Mouse (Mus musculus): Measurements from ENCODE around the gene Itgb8.

The Itgb8 gene

DNA sequence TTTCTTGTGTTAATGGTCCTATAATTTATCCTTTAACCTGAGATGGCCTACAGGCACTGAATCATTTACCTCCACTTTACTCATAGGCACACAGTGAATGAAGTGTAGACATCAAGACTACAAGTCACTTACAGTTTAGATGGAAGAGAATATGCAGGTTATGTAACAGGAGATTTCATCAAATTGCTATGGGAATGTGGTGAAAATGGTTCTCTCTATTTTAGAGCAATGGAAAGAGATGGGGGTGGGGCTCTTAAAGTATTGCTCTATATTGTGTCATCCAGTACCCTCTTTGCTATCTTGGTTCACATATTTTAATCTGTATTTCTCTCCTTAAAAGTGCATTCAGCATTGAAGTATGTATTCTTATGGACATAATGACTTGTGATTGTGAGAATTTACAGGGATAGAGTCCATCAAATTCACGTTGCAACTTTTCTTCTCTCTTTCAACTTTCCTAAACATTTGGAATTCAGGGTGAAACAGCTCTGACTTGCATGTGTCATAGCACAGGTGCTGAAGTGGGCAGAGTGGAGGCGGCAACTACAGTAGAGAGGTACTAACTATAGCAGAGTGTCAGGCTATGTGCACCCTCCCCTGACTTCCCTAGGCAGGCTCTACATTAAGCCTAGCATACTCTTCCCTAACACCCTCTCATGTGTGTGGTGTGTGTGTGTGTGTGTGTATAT is 29.1 kb downstream of the Itgb8 start:
- DNase-seq (ENCODE audit: low spot score in 2 of 2): no peak

DNA sequence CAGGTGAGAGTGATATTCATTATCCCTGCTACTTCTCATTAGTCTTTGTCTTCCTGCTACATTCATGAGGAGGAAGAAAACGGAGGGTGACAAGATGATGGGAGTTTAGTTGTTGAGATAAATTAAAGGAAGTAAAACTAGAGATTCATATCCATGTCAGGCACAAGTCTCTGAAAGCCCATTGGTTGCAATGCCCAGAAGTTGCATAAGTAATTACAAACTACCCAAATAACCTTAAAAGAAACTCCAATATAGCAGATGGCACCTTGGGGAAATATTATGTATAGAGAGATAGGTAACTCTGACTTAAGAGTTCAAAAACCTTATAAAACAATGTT is 31.2 kb downstream of the Itgb8 start:
- DNase-seq (ENCODE audit: low spot score in 2 of 2): no peak

DNA sequence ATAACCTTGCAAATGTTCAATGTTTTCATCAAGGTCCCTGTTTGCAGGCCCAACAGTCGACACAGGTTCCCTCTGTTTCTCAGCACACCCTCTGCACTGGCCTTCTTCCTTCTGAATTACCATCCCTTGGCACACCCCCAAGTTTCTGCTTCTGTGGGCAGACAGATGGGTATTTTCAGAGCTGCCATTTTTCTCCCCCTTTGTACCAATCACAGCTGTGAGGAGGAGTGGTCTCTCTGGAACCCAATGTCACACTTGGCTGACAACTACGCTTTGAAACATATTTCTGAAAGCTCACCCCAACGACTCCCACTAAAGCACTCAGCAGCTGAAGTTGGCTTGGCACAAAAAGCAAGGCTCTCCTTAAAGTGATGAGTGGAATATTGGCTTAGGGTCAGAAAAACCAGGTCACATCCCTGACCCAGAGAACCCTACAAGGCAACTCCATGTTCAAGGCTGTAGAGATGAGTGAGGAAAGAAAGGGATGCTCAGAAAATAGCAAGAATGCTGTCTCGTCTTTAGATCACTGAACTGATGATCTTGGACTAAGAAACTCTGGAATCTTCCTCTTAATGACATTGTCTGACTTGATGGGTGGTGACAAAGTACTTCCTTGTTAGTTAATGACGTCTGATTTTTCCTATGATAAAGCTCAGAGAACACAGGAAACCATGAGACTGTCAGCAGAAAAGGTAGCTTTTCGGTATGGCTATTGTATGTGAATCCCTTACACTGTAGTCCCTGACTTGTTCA is 31.7 kb downstream of the Itgb8 start:
- DNase-seq (ENCODE audit: low spot score in 2 of 2): no peak

DNA sequence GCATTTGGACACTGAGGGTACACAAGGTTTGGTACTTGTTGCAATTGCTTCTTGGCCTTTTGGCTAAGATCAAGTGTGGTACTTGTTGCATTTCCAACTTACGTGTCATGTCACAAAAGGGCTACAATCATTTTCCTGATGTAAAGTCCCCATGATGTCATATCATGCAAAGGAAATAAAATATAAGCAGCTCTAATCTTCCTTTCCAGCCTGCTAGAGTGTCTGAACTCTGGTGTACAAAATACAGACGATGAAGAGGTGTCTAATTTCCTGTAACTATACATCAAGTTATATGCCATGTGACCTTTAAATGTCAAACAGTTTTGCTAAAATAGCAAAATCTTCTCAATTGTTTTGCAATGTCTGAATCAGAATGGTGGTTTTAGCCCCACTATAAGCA is 34.2 kb downstream of the Itgb8 start:
- no peak for DNase-seq (ENCODE audit: low spot score in 2 of 2)

DNA sequence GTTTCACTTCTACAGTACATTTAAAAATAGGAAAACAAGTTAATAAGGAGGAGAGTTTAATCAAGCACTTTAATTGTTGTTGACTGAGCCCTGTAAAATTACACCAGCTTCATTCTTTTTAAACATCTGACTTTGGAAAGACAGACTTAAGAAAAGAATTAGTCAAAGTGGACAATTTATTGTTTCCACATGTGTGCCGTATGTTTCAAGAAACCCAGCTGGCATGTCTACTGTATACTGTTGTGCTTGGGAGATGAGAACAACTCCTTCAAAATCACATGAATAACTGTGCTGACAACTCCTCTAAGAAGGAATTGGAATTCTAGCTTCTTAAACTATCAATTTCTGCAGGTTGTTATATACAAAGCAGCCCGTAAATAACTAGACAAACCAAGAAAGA is 35.8 kb downstream of the Itgb8 start:
- no peak for DNase-seq (ENCODE audit: low spot score in 2 of 2)

DNA sequence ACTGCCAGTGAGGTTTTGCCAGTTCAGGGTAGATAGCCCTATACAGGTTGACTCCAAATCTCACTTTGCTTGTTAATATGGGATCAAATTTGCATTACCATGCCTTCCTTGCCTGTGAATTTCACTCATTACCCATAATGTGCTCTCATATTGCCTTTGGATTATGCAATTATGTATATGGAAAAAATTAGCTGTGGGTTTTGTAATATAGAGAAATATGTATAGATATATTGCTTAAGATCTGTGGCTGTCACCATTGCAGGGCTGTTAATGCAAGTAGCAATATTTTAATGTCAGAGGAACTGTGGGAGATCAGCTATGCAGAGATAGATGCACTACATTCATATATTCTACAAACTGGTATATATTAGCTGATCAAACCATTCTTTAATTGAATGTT is 43.5 kb downstream of the Itgb8 start:
- no peak for DNase-seq (ENCODE audit: low spot score in 2 of 2)

DNA sequence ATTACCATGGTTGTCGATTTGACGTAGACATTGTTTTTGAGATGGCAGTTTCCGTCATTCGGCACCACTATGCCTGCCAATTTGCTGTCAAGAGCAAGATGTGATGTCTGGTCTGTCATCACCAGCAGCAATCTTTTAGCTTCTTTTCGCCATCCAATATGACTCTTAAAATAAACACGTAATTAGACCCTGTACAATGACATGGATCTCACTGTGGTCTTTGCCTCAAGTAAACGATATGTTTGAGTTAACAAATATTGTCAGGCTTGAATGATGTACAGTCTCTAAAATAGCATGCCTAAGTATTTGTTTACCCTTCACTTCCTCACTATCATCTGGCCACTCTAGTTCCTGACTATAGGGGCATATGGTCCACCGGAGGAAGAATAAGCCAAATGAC is 48.8 kb downstream of the Itgb8 start:
- DNase-seq (ENCODE audit: low spot score in 2 of 2): no peak

DNA sequence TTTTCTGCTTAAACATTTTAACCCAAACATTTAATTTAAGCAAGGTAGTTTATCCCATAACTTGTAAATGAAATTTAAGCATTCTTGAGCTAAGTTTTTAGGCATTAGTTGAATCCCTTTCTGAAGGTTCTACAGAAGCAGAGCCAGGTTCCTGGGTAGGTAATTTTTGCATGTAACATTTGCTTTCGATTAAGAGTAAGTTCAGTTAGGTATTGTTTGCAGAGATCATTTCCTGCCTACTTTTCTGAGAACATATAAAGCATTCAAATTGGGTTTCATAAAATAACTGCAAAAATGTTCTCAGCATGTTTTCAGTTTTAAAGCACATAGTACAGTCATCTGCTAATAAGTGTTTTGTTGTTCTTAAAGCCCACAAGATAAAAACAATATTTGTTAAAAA is 53.2 kb downstream of the Itgb8 start:
- no peak for DNase-seq (ENCODE audit: low spot score in 2 of 2)

DNA sequence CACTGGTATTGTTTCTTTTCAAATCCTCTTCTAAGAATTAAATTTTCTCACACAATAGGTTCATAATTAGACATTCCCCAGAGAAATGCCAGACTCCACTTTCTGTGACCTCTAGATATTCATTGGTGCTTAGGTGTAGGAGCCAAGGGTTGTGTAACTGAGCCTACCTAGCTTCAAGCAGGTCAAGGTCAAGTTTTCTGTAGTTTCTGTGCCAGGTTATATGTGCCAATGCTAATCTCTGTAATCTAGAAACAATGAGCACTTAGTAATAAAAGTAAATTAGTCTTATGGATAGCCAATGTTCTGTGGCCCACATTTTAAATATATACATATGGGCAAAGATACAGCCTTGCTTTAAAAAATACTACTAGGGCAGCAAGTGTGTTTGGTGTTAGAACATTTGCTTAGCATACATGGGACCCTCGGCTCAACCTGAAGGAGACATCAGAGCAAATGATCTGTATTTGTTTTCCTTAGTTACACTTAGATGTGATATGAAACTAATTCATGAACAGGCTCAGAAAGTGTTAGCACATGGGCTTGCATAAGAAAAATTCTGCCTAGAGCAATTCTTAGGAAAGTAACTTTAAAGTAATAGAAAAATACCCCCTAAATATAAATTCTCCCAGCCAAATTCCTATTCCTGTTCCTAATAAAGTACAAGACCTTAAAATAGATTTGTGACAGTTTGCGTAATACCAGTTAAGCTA is 56.2 kb downstream of the Itgb8 start:
- DNase-seq (ENCODE audit: low spot score in 2 of 2): no peak

DNA sequence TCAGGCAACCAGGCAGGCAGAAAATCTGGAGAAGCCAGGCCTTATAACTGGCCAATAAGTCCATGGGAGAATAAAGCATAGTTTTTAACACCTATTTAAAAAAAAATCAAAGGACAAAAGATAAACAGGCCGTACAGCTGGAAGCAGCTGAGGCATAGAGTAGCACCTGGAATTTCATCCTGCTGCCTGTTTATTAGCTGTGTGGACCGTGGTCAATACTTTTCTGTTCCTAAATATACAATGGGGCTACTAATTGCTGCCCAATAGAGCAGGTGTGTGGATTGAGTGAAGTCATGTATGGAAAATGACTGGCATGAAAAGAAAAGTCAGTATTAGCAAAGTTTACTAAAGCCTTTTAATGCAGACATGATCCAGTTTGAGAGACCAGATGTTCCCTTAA is 62.6 kb downstream of the Itgb8 start:
- no peak for DNase-seq (ENCODE audit: low spot score in 2 of 2)

DNA sequence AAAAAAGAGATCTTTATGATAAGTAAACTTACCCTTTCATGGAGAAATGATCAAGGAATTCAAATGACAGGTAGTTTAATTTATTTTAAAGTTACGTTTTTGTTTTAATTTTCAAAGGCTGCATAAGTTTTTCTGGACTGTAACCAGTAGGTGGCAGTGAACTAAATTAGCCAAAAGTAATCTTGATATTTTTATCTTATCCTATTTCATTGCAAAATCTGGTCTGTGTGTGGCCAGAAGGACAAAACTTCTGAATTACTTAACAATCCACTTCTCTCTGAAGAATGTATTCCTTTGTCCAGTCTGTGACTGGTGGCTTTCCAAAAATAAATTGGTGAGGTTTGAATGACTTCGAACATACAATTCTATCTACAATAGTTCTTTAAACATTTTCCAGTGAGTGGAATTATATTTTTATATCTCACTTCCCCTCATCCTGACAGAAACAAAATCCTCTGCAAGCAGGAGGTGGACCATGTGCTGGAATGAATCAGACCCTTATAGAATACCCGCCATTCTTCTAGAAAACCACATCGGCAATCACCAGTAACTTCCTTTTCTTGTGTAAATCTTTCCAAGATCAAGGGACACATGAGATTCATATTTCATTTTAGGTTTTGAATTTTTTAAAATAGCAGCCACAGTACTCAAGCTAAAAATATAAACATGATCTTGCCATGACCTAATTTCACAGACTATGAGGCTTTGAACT is 68.6 kb downstream of the Itgb8 start:
- no peak for DNase-seq (ENCODE audit: low spot score in 2 of 2)

DNA sequence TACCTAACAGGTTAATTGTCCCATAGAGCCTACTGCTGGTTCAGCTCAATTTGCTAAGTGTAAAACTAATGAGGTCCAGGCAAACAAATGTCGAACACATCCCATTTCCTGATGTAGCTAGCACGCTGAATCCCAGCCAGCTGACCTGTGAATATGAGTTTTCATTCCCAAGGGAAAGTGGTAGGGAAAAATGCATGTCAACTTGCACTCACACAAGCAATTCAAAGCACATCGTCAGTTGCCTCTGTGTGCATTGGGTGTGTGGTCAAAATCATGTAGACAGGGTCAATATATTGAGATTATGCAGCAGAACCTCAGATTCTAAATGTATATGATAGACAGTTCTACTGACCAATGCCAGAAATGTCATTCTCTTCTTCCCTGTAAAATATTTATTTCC is 69.5 kb downstream of the Itgb8 start:
- no peak for DNase-seq (ENCODE audit: low spot score in 2 of 2)

DNA sequence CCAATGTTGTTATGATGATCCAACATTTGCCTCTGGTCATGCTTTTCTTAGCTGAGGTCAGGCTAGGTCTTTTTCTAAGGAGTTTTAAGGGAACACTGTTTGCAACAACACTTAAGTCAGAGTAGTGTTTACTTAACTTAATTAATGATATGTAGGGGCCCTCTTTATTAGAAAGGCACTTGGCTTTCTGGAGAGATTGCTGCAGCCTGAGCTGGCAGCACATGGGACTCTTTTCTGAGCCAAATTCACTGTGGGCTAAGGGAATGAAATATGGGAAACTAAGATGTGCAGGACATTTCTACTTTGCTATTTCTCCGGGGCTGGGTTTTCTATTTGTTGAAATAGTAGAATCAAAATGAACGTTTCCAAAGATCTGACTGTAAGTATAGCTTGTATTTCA is 73.5 kb downstream of the Itgb8 start:
- DNase-seq (ENCODE audit: low spot score in 2 of 2): no peak

DNA sequence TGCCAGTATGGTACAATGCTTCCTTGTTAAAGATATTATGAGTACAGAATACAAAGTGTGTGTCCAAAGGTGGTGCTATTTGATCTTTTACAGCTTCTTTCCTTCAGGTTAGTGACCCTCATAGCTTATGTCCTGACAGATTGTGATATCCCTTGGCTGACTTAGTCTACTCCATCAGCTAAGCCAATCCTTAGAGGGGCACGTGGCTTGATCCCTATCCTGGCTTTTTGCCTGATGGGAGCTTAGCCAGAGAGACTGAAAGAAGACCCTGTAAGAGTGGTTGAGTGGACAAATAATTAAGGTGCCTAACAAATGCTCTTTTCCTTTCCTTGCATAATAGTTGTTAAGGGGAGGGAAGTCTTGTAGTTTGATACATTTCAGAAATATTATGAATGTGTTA is 73.9 kb downstream of the Itgb8 start:
- DNase-seq (ENCODE audit: low spot score in 2 of 2): no peak

DNA sequence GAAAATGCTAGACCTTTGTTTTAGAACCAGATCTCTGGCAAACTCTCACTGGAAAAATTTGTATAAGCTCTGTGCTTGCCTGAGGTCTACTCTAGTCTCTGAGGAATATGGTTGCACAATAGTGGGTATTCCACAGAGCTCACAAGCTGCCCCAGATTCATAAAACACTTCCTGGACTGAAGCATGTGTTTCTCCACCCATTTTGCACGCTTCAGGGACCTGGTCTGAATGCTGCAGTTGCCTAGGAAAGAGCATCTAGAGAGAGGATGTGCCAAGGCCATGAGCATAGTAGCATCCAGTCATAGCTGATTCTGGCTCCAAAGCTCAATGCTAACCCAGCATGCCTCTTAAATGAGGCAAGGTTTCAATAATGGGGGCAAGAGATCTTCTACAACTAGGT is 74.4 kb downstream of the Itgb8 start:
- no peak for DNase-seq (ENCODE audit: low spot score in 2 of 2)

DNA sequence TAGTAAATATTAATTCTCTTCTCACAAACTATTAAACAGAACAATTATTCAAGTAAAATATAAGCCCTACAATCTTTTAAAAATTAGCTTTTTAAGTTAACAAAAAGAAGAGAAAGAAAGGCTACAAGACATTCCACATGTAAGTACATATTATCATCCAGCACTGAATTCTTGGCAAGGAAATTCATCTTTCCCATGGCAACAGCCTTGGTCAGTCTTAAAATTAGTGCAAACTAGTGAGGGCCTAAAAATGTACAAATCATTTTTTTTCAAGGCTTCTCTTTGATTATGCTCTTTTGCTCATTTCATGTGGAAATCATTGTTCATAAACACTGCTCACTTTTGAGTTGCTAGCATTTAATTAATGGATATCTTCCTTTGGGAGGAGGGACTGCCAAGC is 77.8 kb downstream of the Itgb8 start:
- DNase-seq (ENCODE audit: low spot score in 2 of 2): no peak

DNA sequence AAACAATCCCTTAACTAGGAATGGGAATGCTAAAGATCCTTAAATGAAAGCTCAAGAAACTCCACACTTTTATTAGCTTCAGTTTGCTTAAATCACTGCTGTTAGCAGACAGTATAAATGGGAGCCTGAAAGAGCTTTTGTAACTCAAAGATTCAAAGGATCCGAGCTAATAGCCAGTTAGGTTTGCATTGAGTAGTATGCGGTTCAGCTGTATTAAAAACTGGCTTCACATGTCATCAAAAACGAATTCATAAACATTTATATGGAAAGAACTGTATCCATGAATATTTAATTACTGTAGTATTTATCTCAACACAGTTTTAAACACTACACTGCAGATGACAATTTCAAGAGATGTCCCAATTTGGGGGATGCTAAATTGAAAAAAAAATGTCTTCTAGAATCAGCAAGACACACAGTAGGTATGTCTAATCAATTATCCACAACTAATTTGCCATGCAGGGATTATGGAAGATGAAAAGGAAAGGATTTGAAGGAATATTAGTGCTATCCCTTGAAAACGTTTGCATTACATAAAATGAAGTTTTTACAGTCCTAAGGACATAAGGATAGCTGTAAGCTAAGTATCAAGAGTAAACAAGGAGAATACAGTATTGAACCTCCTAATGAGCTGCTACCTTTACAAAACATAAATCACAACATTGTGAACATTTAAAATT is 79.2 kb downstream of the Itgb8 start:
- DNase-seq (ENCODE audit: low spot score in 2 of 2): no peak

DNA sequence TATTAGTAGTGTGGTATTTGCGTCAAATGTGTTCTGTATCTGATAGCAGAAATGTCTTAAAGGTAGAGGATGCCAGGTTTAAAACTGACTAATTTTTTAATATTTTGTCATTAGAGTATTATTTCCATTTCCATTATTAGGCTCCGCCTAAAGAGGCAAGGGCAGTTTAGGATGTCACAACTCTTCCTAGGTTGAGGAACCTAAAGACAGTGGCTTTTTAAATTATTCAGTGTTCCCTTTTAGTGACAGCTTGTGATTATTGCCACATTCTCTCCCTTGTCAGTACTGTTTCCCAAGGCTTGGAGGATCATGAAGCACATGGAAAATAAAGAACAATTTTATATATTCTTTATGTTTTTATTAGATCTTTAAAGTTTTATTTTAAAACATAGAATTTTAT is 80.9 kb downstream of the Itgb8 start:
- DNase-seq (ENCODE audit: low spot score in 2 of 2): no peak

DNA sequence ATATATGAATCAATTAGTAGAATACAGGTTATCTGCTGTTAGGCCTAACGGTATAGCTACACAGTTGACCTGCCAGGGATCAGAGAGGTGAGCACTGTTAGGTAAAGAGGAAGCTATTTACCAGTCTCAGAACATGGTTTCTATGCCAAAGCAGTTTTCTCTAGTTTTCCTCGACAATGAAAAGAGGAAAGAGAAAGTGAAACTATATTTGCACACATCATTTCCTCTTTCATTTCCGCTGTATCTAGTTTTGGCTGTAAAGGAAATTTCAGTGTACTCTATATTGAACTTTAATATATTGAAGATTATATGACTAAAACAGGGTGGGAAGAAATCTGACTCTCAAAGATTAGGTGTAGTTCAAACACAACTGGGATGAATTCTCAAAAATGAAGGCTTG is 81.5 kb downstream of the Itgb8 start:
- DNase-seq (ENCODE audit: low spot score in 2 of 2): no peak

DNA sequence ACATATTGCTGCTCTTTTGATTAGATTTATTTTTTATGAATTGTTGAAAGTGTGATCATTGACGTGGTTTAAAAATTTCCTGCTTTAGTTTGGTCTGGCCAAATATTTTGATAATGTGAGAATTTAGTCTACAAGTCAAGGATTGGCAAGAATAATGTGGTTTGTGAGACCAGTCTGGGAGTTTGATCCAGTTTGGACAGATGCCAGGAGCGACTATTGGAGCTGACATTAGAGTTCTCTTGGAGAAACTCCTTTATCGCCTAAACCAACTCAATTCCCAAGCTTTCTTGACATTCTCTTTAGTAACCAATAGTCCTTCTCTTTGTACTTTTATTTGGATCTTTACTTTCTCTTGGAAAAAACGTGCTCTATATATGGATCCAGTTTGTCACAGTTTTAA is 83.0 kb downstream of the Itgb8 start:
- DNase-seq (ENCODE audit: low spot score in 2 of 2): no peak

DNA sequence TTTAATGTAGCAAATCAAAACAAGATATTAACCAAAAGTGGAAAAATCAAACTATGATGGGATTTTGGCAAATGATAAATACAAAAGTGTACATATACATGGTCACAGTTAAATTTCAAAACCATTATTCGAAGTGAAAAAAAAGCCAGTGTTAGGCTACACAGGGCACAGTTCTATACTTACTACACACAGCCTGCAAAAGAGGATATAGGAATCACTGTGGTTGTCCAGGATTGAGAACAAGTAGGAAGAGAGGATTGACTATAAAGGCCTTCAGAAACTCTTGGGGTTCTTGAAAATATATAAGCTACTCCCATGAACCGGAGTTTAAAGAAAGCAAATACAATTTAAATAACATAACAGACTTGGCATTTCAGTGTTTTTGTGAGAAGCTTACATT is 87.6 kb downstream of the Itgb8 start:
- DNase-seq (ENCODE audit: low spot score in 2 of 2): no peak

DNA sequence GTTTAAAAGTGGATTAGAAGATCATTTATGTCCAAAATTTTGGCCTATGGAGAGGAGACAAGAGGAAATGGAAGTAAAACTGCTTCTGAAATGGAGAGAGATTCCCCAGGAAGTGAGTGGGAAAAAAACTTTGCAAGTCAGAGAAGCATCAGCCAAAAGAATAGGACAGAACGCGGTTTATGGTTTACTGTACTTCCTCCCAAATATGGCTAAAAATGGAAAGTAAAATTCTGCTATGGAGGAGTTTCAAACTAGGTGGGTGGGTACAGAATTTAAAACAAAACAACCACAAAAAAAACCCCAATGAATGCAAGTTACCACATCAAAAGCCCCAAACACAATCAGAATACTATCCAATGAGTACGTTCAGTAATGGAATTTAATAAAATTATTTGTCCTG is 90.8 kb downstream of the Itgb8 start:
- DNase-seq (ENCODE audit: low spot score in 2 of 2): no peak
